Mouse (Mus musculus): ENCODE results near the gene Espl1.

Espl1 gene

DNA sequence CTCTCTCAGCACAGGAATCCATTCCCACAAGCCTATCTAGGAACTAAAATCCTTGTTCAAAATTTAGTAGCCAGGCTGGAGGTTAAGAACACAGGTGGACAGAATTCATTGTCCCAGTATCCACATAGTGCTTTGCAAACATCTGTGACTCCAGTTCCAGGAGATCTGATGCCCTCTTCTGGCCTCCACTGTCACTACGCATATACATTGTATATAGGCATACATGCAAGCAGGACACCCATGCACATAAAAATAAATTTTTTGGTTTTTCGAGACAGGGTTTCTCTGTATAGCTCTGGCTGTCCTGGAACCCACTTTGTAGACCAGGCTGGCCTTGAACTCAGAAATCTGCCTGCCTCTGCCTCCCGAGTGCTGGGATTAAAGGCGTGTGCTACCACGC lies 39.9 kb downstream of the Espl1 start:
- peak in 1 of 2 experiments; percentile 20 for DNase-seq

DNA sequence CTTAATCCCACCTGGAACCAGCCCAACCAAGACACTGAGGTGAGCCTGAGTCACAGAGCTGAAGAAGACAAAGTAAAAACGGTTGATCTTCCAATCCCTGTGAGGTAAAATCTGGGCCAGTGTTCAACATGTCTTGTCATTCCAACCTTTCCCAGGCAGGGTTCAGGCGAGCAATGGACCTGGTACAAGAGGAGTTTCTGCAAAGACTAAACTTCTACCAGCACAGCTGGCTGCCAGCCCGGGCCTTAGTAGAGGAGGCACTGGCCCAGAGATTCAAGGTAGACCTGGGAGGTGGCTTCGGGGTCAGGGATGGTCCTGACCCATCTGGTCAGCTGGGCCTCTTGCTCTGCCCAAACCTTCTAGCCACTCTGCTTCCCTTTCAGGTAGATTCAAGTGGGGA lies 40.9 kb downstream of the Espl1 start:
- no peak for DNase-seq

DNA sequence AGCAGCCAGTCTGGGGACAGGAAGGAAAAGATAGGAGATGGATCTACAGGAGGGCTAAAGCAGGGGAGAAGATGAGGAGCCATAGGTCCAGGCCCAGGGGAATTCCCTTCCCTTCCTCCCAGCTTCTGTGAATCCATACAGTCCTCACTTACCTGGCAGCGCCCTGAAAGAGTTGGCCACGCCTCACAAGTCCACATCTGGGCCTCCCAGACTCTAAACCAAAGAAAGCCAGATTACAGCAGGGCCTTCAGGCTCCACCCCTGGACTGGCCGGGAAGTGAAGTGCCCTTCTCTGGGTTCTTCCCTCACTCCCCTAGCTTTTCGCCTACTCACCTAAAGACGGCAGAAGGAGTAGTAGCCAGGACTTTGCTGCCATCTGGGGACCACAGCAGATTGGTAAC lies 43.5 kb downstream of the Espl1 start:
- no peak for DNase-seq

DNA sequence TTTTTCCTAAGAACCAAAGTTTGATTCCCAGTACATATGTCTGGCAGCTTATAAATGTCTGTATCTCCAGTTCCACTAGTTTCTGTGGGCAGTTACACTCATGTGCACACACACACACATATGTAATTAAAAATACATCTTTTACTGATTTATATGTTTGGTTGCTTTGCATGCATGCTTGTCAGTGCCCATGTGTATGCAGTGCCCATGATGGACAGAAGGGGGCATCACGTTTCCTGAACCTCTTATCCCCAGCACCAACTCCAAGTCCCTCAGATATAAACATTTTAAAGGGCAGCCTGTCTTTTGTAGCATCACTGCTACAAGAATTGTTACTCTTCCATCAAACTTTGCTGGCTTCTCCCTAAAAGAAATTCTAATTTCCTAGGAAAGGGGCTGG lies 45.5 kb downstream of the Espl1 start:
- peak; percentile 57 to 67 for DNase-seq

DNA sequence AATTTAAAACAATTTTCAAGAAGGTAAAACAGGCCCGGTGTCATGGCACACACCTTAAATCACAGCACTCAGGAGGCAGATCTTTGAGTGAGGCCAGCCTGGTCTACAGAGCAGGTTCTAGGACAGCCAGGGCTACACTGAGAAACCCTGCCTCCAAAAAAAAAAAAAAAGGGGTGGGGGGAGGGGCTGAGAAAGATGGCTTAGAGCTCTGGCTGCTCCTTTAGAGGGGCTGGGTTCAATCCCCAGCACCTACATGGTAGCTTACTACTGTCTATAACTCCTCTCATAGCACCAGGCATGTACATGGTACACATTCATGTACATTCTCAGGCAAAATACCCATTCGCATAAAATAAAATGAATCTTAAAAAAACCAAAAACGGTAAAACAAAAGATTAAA lies 48.4 kb downstream of the Espl1 start:
- no peak for DNase-seq

DNA sequence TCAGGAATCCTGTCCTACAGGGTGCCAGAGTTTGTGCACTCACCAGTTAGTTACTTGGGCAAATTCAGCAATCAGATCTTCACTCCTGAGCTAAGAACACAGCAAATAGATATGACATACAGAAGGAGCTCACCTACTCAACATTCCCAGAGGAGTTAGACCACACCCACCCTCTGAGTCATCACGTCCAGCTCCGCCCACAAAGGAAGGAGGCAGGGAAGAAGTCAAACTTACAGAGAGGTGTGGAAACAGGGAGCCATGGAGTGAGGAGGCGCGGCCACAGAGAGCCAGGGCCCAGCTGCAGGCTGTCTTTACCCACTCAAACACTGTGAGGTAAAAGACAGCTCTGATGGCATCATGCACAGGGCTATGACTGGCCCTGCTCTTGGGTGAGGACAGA lies 50.4 kb downstream of the Espl1 start:
- DNase-seq: no peak

DNA sequence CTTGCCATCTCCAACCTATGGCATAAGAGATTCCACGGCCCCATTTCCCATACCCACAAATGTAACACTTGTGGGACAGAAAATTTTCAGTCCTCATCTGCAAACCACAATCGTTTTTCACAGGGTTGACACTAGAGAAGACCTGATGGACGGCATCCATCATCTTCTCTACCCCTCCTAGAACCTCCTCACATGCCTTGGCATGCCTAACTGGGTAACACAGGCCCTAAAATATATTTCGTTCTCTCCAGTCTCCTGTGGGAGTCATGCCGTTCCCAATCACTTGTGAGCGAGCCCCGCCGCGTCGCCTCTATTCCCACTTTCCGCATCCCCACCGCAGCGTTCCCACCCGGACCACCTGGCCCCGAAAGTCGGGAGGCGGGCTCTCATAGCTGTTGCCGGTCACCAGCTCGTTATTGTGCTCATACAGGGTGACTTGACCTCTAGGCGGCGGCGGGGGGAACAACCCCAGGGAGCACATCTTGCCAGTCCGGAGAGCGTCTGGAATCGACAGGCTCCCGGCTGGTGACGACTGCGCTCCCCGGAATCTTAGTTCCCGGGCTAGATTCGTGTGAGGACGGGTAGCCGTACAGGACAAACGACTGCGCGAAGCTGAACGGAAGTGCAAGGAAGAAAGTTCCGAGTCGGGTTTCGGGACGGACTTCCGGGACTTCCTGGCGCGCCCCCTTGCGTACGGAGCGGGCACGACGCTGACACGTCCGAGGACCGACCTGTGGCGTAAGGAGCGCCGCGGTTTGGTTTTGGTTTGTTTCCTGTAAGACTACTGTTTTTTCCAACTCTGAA lies 54.3 kb downstream of the Espl1 start, which contains the start of gene Aaas:
Gene Aaas (minus strand): TSS at position 634 of the 804 bp plus-strand sequence.
- DNase-seq: peak; percentile 95 to 97

DNA sequence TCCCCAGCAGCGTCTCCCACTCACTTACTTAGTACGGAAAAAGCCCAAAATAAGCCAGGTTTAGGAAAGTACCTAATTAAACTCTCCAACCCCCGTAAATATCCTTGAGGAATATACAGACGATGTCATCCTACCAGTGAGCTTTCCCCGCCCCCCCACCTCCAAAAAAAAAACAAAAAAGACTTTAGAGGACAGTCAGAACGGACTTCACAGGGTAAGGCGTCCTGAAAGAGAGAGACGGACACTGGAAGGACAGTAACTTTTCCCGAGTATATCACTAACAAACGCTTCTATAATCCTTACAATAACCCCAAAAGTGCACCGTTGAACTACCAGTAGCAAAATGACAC lies 54.9 kb downstream of the Espl1 start:
- no peak for DNase-seq

DNA sequence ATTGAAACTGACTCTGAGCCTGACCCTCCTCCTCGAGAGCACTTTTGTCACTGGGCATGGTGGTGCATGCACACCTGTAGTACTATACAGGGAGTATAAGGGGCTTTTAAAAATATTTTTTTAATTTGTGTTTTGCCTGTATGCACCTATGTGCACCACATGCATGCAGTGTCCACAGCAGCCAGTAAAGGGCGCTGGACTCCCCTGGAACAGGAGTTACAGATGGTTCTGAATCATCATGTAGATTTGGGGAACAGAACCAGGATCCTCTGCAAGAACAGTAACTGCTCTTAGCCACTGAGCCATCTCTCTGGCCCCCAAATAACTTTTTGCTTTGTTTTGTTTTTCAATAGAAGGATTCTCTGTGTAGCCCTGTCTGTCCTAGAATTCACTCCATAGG lies 56.1 kb downstream of the Espl1 start:
- DNase-seq: no peak

DNA sequence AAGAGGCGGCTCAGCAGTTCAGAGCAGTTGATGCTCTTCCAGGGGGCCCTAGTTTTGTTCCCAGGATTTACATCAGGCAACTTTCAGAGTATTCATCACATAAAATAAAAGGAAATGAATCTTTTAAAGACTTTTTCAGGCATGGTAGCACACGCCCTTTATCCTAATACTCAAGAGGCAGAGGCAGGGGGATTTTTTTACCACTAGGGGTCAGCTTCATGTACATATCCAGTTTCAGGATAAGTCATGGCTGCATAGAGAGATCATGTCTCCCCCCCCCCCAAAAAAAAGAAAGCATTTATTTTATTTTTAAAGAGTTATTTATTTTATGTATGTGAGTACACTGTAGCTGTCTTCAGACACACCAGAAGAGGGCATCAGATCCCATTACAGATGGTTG lies 57.9 kb downstream of the Espl1 start:
- no peak for DNase-seq

DNA sequence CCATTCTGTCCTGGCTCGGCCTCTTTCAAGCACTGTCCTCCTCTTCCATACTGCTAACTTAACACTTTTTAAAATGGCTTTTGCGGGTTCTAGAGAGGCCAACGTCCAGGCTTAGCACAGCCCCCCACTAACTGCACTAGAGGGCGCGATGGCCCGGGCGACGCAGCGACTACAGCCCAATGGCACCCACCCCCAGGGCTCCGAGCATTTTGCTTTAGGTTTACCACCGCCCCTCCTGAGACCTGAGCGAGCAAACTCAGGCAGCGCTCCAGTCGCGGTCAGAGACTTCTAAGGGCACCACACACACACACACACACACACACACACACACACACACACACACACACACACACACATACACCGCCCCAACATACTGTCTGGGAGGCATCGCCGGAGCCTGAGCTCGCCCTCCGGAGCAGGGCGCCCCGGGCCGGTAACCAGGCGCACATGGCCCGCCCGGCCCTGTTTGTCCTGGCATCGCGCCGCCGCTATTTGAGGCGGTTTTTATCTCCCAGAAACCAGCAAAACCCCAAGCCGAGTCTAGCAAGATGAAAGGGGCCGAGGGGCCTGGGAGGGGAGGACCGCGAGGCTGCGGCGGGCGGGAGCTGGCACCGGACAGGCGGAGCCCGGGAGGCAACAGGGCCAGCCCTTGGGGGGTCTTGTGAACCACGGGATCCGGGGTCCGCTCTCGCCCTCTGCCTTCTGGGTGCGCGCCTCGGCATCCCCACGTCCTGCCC lies 59.2 kb downstream of the Espl1 start:
- DNase-seq: peak; percentile 63 to 73

DNA sequence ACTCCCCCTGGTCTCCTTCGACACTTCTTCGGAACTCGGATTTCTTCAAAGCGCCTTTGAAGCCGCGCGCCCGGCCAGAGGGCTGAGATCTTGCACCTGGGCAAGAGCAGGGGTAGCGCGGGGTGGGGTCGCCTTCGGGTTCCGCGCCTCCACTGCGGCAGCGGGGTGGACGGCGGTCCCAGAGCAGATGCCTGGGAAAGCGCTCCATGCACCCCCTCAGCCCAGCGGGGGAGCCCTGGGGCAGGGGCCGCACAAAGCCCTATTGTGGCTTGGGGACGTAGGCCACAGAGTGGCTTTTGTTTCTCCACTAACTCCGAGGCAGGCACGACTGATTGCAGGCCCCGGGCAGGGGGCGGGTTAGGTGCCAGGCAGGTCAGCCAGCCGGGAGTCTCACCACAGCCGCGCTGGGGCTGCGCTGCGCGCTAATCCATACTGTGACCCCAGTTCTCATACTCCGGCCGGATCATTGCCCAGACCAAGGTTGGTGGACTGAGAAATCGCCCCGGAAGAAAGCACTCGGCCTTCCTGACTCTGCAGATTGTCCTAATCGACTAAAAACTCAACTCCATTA lies 59.9 kb downstream of the Espl1 start:
- peak in 1 of 2 experiments; percentile 47 for DNase-seq

DNA sequence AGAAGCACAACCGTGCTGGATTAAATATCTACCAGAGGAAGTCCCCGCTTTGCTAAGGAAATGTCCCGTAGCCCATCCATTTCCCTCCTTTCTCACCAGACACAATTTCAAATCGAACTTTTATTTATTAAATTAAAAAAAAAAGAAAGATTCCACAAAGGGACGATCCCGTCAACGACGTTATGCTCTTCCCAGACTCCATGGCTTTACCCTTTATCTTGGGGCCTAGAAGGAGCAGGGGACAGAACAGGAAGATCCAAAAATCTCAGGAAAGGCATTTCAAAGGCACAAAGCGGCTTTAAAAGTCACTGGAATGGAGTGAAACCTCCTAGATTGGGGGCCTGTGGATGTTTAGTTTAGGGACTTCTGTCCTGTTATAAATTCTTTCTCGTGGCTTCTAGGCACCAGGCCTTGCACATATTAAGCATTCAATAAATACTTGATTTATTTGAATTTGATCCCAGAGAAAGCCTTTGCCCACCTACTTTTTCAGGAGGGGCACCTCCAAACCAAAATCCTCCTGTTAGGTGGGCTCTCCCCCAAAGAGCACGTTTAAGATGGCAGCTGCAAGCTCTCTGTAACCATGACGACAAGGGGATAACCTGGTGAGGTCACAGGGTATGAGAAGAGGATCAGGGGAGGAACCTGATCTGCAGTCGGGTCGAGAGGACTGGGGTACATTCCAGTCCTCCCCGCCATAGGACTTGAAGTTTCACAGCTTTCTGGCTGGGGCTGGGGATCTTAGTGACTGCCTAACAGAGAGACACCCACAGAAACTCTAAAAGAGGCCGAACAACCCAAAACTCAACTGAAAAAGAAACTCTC lies 60.6 kb downstream of the Espl1 start:
- DNase-seq: no peak

DNA sequence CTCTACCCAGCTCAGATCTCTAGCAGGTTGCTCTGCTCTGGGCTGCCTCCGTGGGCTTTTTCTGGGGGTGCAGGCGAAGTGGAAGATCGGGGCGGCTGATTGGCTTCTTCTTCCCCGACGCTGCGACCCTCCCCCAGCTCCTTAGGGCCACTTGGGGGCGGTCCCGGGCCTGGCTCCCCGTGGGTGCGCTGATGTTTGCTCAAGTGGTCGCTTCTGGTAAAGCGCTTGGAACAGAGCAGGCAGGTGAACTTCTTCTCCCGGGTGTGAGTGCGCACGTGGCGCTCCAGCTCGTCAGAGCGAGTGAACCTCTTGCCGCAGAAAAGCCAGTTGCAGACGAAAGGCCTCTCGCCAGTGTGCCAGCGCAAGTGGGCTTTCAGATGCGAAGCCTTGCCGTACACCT lies 62.1 kb downstream of the Espl1 start:
- no peak for DNase-seq

DNA sequence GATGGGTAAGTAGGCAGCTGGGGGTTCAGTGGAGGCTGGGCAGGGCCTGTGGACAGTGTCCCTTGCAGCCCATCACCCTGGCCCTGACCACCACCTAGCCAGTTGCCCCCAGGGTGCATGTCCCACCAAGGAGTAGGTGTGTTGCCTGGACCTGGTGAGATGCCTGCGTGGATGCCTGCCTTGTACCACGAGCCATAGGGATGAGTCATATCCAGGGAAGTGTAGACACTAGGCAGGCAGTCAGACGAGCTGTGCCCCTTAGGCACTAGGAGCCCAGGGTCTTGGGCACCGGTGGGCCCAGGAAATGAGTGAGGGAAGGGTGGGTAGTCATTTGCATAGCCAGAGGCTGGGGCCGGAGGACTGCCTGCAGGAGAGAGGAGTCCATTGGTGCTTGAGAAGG lies 62.8 kb downstream of the Espl1 start:
- DNase-seq: no peak

DNA sequence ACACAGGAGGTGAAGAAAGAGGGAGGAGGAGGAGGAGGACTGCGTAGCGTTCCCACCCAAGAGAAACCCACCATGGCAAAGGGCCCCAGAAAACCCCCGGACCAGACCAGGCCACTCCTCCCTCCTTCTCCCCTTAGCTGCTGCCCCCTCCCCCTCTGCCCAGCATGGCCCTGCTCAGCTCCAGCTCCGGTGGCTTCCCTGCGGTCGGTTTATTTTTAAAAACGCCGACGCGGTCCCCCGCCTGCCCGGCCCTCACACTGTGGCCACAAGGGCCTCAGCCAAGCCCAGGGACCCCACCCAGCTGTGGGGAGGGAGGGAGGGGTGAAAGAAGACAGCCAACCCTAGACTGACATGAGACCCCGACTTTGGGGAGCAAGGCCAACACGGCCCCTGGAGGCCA lies 66.6 kb downstream of the Espl1 start:
- peak; percentile 21 to 40 for DNase-seq

DNA sequence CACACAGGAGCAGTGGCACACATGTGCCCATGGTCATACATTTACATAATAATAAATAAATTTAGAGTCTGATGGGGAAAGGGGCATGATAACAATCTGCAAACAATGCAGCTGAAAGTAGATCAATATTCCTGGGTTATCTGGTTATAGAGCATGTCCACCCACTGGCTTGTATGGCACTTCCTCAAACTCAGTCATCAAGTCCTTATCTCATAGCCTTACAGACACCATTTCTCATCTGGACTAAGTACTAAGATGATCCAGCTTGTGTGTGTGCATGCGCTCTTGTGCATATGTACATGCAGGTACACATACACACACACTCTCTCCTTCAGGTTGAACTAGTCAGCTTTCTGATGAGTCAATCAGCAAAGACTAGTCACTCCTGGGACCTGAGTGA lies 68.6 kb downstream of the Espl1 start:
- no peak for DNase-seq

DNA sequence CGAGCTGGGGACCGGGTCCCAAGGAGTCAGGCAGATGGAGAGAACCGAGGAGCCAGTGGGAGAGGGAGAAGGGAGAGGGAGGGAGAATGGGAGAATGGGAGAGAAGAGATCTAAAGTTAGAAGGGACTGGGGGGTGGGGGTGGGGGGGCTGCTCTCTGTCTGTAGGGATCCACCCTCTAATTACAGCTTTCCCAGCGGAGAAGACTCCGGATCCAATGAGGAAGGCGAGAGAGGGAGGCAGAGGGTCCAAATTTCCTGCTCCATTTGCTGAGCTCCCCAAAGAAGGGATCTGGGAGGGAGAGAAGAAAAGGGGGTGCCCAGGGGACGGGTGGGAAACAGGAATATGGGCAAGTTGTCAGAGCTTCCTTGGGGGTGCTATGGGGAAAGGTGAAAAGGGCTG lies 70.2 kb downstream of the Espl1 start:
- DNase-seq: no peak

DNA sequence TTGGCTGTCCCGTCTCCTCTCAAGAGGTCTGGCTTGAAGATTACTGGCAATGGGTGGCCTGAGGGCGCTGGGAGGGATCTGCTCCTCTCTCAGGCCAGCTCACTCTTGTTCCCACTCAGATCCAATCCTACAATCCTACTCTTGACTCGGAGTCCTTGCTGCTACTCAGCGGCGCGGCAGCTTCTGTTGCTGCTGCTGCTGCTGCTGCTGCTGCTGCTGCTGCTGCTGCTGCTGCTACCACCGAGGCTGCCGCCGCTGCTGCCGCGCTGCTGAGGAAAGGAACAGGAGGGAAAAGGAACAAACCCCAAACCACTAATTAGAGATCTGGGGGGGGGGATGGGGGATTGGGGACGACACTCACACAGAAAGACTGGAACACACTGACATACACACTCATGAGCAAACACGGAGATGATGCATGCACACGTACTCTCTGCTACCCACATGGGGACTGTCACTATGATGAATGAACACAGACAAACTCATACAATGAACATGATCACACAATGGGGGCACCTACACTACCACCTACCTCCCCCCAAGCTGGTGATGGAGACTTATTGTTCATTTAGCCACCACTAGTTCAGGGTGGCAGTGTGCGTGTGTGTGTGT lies 70.8 kb downstream of the Espl1 start, which contains the start of gene Sp7:
Gene Sp7 (minus strand): TSS at position 450 of the 612 bp plus-strand sequence.
- DNase-seq: no peak

DNA sequence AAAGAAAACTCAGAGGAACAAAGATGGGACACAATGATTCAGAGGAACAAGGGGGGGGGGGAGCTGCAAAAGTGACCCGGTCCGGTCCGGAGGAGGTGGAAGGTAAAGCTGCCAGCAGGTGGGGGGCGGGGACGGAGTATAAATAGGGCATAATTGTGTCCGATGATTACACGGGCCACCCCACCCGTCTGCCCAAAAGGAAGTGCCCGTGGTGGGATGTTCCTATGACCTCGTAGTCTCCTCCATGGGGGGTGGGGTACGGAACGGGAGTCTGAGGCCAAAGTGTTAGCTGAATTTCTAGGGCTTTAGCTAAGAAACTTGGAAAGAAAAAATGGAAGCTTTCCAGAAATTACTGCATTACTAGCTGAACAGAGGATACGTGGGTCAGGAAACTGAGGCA lies 73.9 kb downstream of the Espl1 start:
- no peak for DNase-seq

DNA sequence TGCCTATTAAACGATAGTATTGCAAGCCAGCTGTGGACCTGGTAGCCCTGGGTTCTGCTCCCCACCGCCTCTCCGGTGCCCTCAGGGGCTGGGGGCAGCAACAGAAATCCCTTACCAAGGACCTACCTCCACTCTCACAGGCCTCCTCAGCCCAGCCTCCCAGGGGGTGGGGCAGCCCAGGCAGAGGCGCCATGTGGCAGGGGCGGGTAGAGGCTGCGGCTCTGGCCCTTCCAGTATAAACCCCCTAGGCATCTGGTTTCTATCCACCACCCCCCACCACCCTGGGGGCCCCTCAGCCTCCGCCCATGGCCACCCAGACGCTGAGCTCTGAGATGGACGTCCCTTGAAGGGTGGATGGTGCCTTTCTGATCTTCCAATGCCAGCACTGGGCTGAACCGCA lies 74.7 kb downstream of the Espl1 start:
- DNase-seq: no peak
